Mouse (Mus musculus) spleen, adult 2 months (tissue): ENCODE measurements at regions not wholly inside any gene's neighbourhood (a gene's known extent, or its start where the extent isn't known, plus 50 kb on each side); places are given as distances from the start of the nearest gene placed in this dataset.

ENCODE experiments used
- CTCF ChIP-seq: fragments of 200-500 bp; IDR thresholded peaks from 2 replicates; pipeline ENCODE4 v1.5.1; 2011; ENCODE audit warnings: mild to moderate bottlenecking, inconsistent platforms; ENCODE audit not compliant: insufficient read depth, insufficient read length, insufficient replicate concordance; ENCODE audit errors: extremely low read depth
- POLR2A ChIP-seq: fragments of 200-500 bp; IDR thresholded peaks from 2 replicates; pipeline ENCODE4 v1.6.1; 2011; ENCODE audit warnings: low read depth, low read length, inconsistent platforms

DNA sequence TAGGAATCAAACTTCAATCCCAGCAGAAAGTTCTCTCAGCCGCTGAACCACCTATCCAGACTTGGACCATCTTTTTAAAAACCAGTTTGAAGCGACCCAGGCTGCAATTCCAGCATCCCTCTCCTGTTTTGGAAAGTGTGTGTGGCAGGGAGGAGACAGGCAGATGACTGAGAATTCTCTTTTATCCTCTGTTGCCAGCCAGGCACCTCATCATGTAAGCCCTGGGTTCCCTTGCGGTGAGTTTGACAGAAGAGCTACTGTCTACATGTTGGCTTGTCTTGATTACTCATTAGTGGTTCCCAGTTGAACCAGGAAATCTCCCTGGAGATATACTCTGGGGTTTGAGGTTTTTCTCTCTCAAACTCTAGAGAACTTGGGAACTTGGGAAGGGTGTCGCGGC, 91.5 kb upstream of the Nrbf2 start:
- no peak for TF ChIP-seq CTCF
- TF ChIP-seq POLR2A, result no peak
